In the genomic region with DNA sequence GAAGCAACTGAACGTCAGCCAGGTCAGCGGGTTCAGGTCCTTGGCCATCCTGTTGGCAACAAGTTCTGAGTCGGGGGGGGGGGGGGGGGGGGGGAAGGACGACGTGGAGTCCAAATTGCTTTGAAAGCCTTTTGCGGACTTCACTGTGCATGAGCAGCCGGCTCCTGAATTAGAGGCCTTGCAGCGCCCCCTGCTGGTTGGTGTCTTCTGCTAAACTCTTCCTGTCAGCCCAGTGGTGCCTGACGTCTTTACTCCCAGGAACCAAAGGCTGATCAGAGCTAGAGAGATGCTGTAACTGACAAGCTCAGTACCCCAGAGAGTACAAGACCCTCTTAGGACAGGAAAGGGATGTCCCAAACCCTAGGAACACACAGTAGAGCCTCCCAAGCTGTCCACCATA, we compare ENCODE assay signal across 8 mouse cellular contexts. TPM values are rescaled to one million over a fixed set of nuclear protein-coding genes. Genes with fewer than 3 reads are reported as not detected.
DNase-seq lines count a peak whose midpoint lies in the region; ATAC-seq and TF ChIP-seq lines count a peak whose summit lies in the region.

No protein-coding gene starts in this region.

- no peaks in the 10 kb centered on the region for H3K9me3 ChIP-seq in kidney, embryonic 15.5 days (replicated peaks)
- 0 out of 2 replicates have a peak, but pooled peaks cover 2% of the 10 kb centered on the region for H3K9me3 ChIP-seq in limb, embryonic 12.5 days

- no peaks in the 10 kb centered on the region for H3K79me2 ChIP-seq in C2C12 (ENCODE audit: control insufficient read depth, insufficient read depth)

- no peaks in the 10 kb centered on the region for H3K36me3 ChIP-seq in C2C12 (ENCODE audit: control insufficient read depth, insufficient read depth)
- H3K36me3 ChIP-seq in kidney, embryonic 15.5 days = no peaks in the 10 kb centered on the region
- no peaks in the 10 kb centered on the region for H3K36me3 ChIP-seq in limb, embryonic 12.5 days
- H3K36me3 ChIP-seq in thymus, adult 2 months (ENCODE audit: control insufficient read depth, insufficient read depth, low read length) = no peaks in the 10 kb centered on the region

- TF ChIP-seq CTCF in C2C12 (IDR thresholded peaks at IDR 0.05; ENCODE audit: control insufficient read depth, insufficient read depth, insufficient read length) = peak; percentile 59
- TF ChIP-seq CTCF in thymus, adult 2 months (IDR thresholded peaks at IDR 0.05; ENCODE audit: borderline replicate concordance, control insufficient read depth, extremely low read depth, insufficient read depth, low read length, poor library complexity) = peak; percentile 66; the same call in 1 of the 2 replicates

- no peak overlapping the region for H3K27ac ChIP-seq in kidney, embryonic 15.5 days
- H3K27ac ChIP-seq in limb, embryonic 12.5 days = no peak overlapping the region
- H3K27ac ChIP-seq in thymus, adult 2 months (ENCODE audit: control insufficient read depth, insufficient read depth, low read length) = no peak overlapping the region

- no peak overlapping the region for H3K4me3 ChIP-seq in C2C12 (ENCODE audit: insufficient read depth, poor library complexity, severe bottlenecking)
- no peak overlapping the region for H3K4me3 ChIP-seq in kidney, embryonic 15.5 days (replicated peaks)
- H3K4me3 ChIP-seq in limb, embryonic 12.5 days (replicated peaks) = no peak overlapping the region
- no peak overlapping the region for H3K4me3 ChIP-seq in thymus, adult 2 months (ENCODE audit: control insufficient read depth, insufficient read depth, low read length)

- H3K9ac ChIP-seq in kidney, embryonic 15.5 days = no peak overlapping the region
- no peak overlapping the region for H3K9ac ChIP-seq in limb, embryonic 12.5 days (replicated peaks)

- H3K4me1 ChIP-seq in kidney, embryonic 15.5 days = no peaks in the 10 kb centered on the region
- H3K4me1 ChIP-seq in limb, embryonic 12.5 days (replicated peaks) = no peaks in the 10 kb centered on the region
- H3K4me1 ChIP-seq in thymus, adult 2 months (replicated peaks; ENCODE audit: control insufficient read depth, insufficient read depth, low read length) = no peaks in the 10 kb centered on the region

- TF ChIP-seq POLR2A in thymus, adult 2 months (IDR thresholded peaks at IDR 0.05; ENCODE audit: control insufficient read depth, extremely low read depth, insufficient read depth, low read length, poor library complexity) = no peak

- no peaks in the 10 kb centered on the region for H3K79me3 ChIP-seq in C2C12 (ENCODE audit: low read depth)

- 1% methylated on average over 9 of the region's 9 CpGs for WGBS in kidney, embryonic 15.5 days
- WGBS in limb, embryonic 12.5 days = 0% methylated on average over 7 of the region's 9 CpGs
- 4% methylated on average over 5 of the region's 9 CpGs for WGBS in thymus, adult 2 months

- H3K4me2 ChIP-seq in kidney, embryonic 15.5 days = 0 out of 2 replicates have a peak overlapping the region, but pooled peaks have one; percentile 23
- H3K4me2 ChIP-seq in limb, embryonic 12.5 days = peak overlapping the region; percentile 33; the same call in 1 of the 2 replicates

- peak; percentile 78 for DNase-seq in adrenal gland, adult 2 months
- peak; percentile 86 for DNase-seq in embryo, embryonic 10 days (ENCODE audit: low spot score)
- peak; percentile 94 for DNase-seq in gastrocnemius, postnatal 10 days
- peak; percentile 79 for DNase-seq in ovary, postnatal 14 days (ENCODE audit: low spot score)
- DNase-seq in thymus, adult 2 months = peak; percentile 72

- ATAC-seq in kidney, embryonic 15.5 days (replicated peaks; ENCODE audit: low FRiP score) = 0 out of 2 replicates have a peak, but pooled peaks have one; percentile 59
- no peak for ATAC-seq in limb, embryonic 12.5 days (ENCODE audit: insufficient number of reproducible peaks, insufficient read depth, low FRiP score, low TSS enrichment, low read depth)

- no peak overlapping the region for H3ac ChIP-seq in C2C12 (ENCODE audit: control insufficient read depth, insufficient read length, low read depth)

- H3K27me3 ChIP-seq in C2C12 (ENCODE audit: control insufficient read depth, insufficient read depth, insufficient read length) = peaks cover 26% of the 10 kb centered on the region
- peaks cover 11% of the 10 kb centered on the region; the same call in 1 of the 2 replicates for H3K27me3 ChIP-seq in kidney, embryonic 15.5 days
- 0 out of 2 replicates have a peak, but pooled peaks cover 5% of the 10 kb centered on the region for H3K27me3 ChIP-seq in limb, embryonic 12.5 days
- H3K27me3 ChIP-seq in thymus, adult 2 months (ENCODE audit: control insufficient read depth, insufficient read depth, low read length) = no peaks in the 10 kb centered on the region

TF ChIP-seq in C2C12, 6 proteins besides CTCF, POLR2A, EP300 and RAD21:
- TF ChIP-seq CEBPB (IDR thresholded peaks at IDR 0.05; ENCODE audit: low read depth) (no peak), FOSL1 (IDR thresholded peaks at IDR 0.05; ENCODE audit: insufficient read depth, low read length, poor library complexity, severe bottlenecking) (no peak), MYOD1 (IDR thresholded peaks at IDR 0.05; ENCODE audit: control insufficient read depth, insufficient read length, low read depth) (no peak)

RNA-seq across cellular contexts. Expression of a gene that starts 43.7 kb away (rescaled TPM):
- 16.0 TPM for polyA plus RNA-seq in C2C12 (2012; fragmentation: generic; extraction: Trizol)
- 10 to 100 TPM; 52.6 to 95.2 TPM for total RNA-seq in adrenal gland, adult 2 months (2021)
- polyA plus RNA-seq in adrenal gland, adult 2 months (2012; rRNA removed) = 93.6 and 106 TPM in 2 replicates
- total RNA-seq in gastrocnemius, postnatal 10 days (2021) = 10 to 100 TPM; 17.3 to 21.9 TPM
- polyA plus RNA-seq in kidney, embryonic 15.5 days (2015; fragmentation: Nextera tagmentation; extraction: Ambion mirVana) = 75.7 and 78.9 TPM in 2 replicates
- 87.4 and 89.0 TPM in 2 replicates for polyA plus RNA-seq in limb, embryonic 12.5 days (2016; fragmentation: Nextera tagmentation; extraction: Ambion mirVana)
- polyA plus RNA-seq in thymus, adult 2 months (2012; rRNA removed) = 43.3 and 49.7 TPM in 2 replicates
